Mouse (Mus musculus) bone marrow, adult 2 months (tissue): ENCODE results near the gene Fgfr2.
A peak's percentile ranks its signal among the peaks of the same experiment; 100 is the strongest.

ENCODE experiments used
- CTCF ChIP-seq: fragments of 200-500 bp; IDR thresholded peaks from 2 replicates; pipeline ENCODE4 v1.5.1; 2011; ENCODE audit warnings: low read length, control low read depth; ENCODE audit not compliant: control insufficient read depth, insufficient read depth
- POLR2A ChIP-seq: fragments of 200-500 bp; IDR thresholded peaks from 2 replicates; pipeline ENCODE4 v1.6.1; 2011; ENCODE audit warnings: low read depth, mild to moderate bottlenecking, control low read depth, low read length, borderline replicate concordance; ENCODE audit not compliant: control insufficient read depth

GRCm38 (mm10) chr7:130519096-130520048, 2603.8 kb downstream of the Fgfr2 start:
- TF ChIP-seq CTCF (no peak), POLR2A (peak; percentile 44; the same call in 1 of the 2 replicates)
